Mouse (Mus musculus): Measurements from ENCODE around the gene Rbm4b. TPM values are rescaled to one million over a fixed set of nuclear protein-coding genes. Genes with fewer than 3 reads are reported as not detected.
A peak's percentile ranks its signal among the peaks of the same experiment; 100 is the strongest.
"Not testable (repeated sequence)": the region's sequence is repeated elsewhere in the genome, so short reads cannot be mapped to it uniquely, and the experiment has no call there.

Gene Rbm4b
- total RNA-seq, 4 experiments from 2014 or later: 15.0 to 17.9 (median 16.4) TPM

GRCm38 (mm10) chr19:4810309-4810708 is 54.0 kb downstream of the Rbm4b start:
- DNase-seq (ENCODE audit: low spot score in 2 of 2): no peak

- DNase-seq (ENCODE audit: low spot score in 2 of 2): no peak
Observed at GRCm38 (mm10) chr19:4810746-4811062, 54.4 kb downstream of the Rbm4b start.

- DNase-seq (ENCODE audit: low spot score in 2 of 2): peak; percentile 98
Observed at GRCm38 (mm10) chr19:4811063-4811908, 55.0 kb downstream of the Rbm4b start, which contains the start of the genes Gm21992 and Rbm14. Gene Gm21992 (minus strand): TSS chr19:4811612. Gene Rbm14 (minus strand): TSS chr19:4811634.

- no peak for DNase-seq (ENCODE audit: low spot score in 2 of 2)
Observed at GRCm38 (mm10) chr19:4811909-4812242, 55.6 kb downstream of the Rbm4b start.

- not testable (repeated sequence) for DNase-seq (ENCODE audit: low spot score in 2 of 2)
Observed at GRCm38 (mm10) chr19:4812334-4812949, 56.1 kb downstream of the Rbm4b start.

- no peak for DNase-seq (ENCODE audit: low spot score in 2 of 2)
Observed at GRCm38 (mm10) chr19:4813015-4813414, 56.7 kb downstream of the Rbm4b start.

Other genes with a start within 250 kb of the Rbm4b start
- 10 to 100 TPM; 75.7 to 85.2 (median 81.3) TPM for gene Pcx, start 246.0 kb upstream of the Rbm4b start, total RNA-seq (2022)
- gene Lrfn4, start 140.8 kb upstream of the Rbm4b start, total RNA-seq (2022): 10 to 100 TPM; 35.4 to 42.1 (median 39.5) TPM
- gene Rce1, start 130.9 kb upstream of the Rbm4b start, total RNA-seq (2022): 10 to 100 TPM; 24.8 to 27.5 (median 25.1) TPM
- 1 to 10 TPM; 1.4 to 4.5 (median 2.2) TPM for gene Gm960, start 57.8 kb upstream of the Rbm4b start, total RNA-seq (2022)
- gene Sptbn2, start 45.3 kb upstream of the Rbm4b start, total RNA-seq (2022): 100 to 1,000 TPM; 453 to 534 (median 492) TPM
- gene Rbm4, start 37.4 kb downstream of the Rbm4b start, total RNA-seq (2022): 100 to 1,000 TPM in 1 of 4 experiments, 10 to 100 TPM in 3; 84.7 to 114 (median 94.1) TPM
- 10 to 100 TPM; 25.1 to 31.9 (median 29.8) TPM for gene Gm21992, start 55.1 kb downstream of the Rbm4b start, total RNA-seq (2022)
- 10 to 100 TPM; 33.9 to 49.3 (median 43.7) TPM for gene Rbm14, start 55.1 kb downstream of the Rbm4b start, total RNA-seq (2022)
- 10 to 100 TPM; 30.1 to 35.8 (median 33.5) TPM for gene Ccs, start 82.8 kb downstream of the Rbm4b start, total RNA-seq (2022)
- 1 to 10 TPM; 2.3 to 3.1 (median 2.6) TPM for gene Ccdc87, start 82.9 kb downstream of the Rbm4b start, total RNA-seq (2022)
- 100 to 1,000 TPM; 107 to 126 (median 122) TPM for gene Ctsf, start 98.6 kb downstream of the Rbm4b start, total RNA-seq (2022)
- 1 to 10 TPM; 1.2 to 5.7 (median 3.2) TPM for gene Actn3, start 121.4 kb downstream of the Rbm4b start, total RNA-seq (2022)
- 10 to 100 TPM; 22.4 to 30.1 (median 23.7) TPM for gene Zdhhc24, start 122.2 kb downstream of the Rbm4b start, total RNA-seq (2022)
- gene Bbs1, start 150.1 kb downstream of the Rbm4b start, total RNA-seq (2022): 10 to 100 TPM; 32.5 to 38.2 (median 36.5) TPM
- 10 to 100 TPM; 39.2 to 45.0 (median 41.7) TPM for gene Dpp3, start 171.8 kb downstream of the Rbm4b start, total RNA-seq (2022)
- 10 to 100 TPM; 25.3 to 33.8 (median 30.9) TPM for gene Peli3, start 186.6 kb downstream of the Rbm4b start, total RNA-seq (2022)
- gene Mrpl11, start 205.7 kb downstream of the Rbm4b start, total RNA-seq (2022): 10 to 100 TPM; 57.1 to 61.5 (median 59.4) TPM
- gene Npas4, start 233.8 kb downstream of the Rbm4b start, total RNA-seq (2022): 10 to 100 TPM in 1 of 4 experiments, 1 to 10 TPM in 3; 6.2 to 16.4 (median 7.4) TPM

All from left cerebral cortex, adult 8-10 months (tissue).